Mouse (Mus musculus) cerebellum, adult 2 months (tissue): ENCODE results near the gene Noto.

Experiments
- CTCF ChIP-seq: fragments of 200-500 bp; IDR thresholded peaks from 2 replicates; pipeline ENCODE4 v1.5.1; 2011; ENCODE audit warnings: low read depth, mild to moderate bottlenecking, control low read depth, low read length, moderate library complexity, borderline replicate concordance; ENCODE audit not compliant: insufficient read depth
- POLR2A ChIP-seq: fragments of 200-500 bp; IDR thresholded peaks from 2 replicates; pipeline ENCODE4 v1.6.1; 2011; ENCODE audit warnings: low read length, control low read depth, borderline replicate concordance; ENCODE audit not compliant: insufficient read depth

DNA sequence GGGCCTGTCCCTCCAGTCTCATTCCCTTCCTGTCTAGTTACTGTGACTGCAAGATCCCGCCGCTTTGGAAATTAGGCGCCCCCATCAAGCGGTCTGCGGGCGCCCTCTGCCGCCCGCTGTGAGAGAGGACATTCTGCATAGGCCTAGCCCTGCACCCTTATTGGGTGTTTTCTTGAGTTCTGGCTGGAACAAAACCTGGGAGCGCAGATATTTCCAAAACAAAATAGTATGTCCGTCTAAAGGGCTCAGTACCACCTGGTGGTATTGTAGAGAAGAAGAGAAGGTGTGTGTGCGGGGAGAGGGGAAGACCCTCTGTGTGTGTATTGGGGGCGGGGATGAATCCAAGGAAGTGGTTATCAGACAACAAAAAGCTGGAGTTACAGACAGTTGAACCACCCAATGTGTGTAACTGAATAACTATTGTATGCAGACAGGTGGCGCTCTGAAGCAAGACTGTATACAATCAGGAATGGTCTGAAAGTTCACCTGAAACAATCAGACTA, 12.9 kb upstream of the Noto start:
- TF ChIP-seq CTCF (peak; percentile 58), POLR2A (no peak)
